Mouse (Mus musculus) kidney, embryonic 14.5 days (tissue): ENCODE measurements around the gene Pigt. TPM values are rescaled to one million over a fixed set of nuclear protein-coding genes. Genes with fewer than 3 reads are reported as not detected.

Experiments
- polyA plus RNA-seq: library from polyadenylated mRNA; unstranded; fragments of >200 nt; fragmentation: Nextera tagmentation; extraction: Ambion mirVana; gene quantifications from 2 replicates; pipeline ENCODE4 v1.2.1, GENCODE M21; 2014

Pigt gene
- polyA plus RNA-seq, 1 experiment from 2014 or later: 79.2 TPM

Other genes with a start within 250 kb of the Pigt start
- not detected in 2 replicates for gene Svs3b, start 240.9 kb upstream of the Pigt start, polyA plus RNA-seq
- not detected in 2 replicates for gene Svs4, start 219.1 kb upstream of the Pigt start, polyA plus RNA-seq
- gene Svs3a, start 208.3 kb upstream of the Pigt start, polyA plus RNA-seq: not detected in 2 replicates
- not detected in 2 replicates for gene Svs6, start 180.8 kb upstream of the Pigt start, polyA plus RNA-seq
- gene Svs5, start 164.8 kb upstream of the Pigt start, polyA plus RNA-seq: not detected in 2 replicates
- gene Slpi, start 108.4 kb upstream of the Pigt start, polyA plus RNA-seq: 0.44 TPM in 1 of 2 replicates, not detected in the other
- not detected in 2 replicates for gene Rbpjl, start 94.4 kb upstream of the Pigt start, polyA plus RNA-seq
- 0.12 and 0.20 TPM in 2 replicates for gene Matn4, start 92.4 kb upstream of the Pigt start, polyA plus RNA-seq
- gene Sdc4, start 53.6 kb upstream of the Pigt start, polyA plus RNA-seq: 87.8 and 108 TPM in 2 replicates
- 66.8 and 69.4 TPM in 2 replicates for gene Sys1, start 40.6 kb upstream of the Pigt start, polyA plus RNA-seq
- gene Gm20458, start 36.6 kb upstream of the Pigt start, polyA plus RNA-seq: 7.1 and 8.4 TPM in 2 replicates
- gene Trp53tg5, start 23.8 kb upstream of the Pigt start, polyA plus RNA-seq: not detected in 2 replicates
- gene Dbndd2, start 11.4 kb upstream of the Pigt start, polyA plus RNA-seq: 12.4 and 14.7 TPM in 2 replicates
- 330 and 331 TPM in 2 replicates for gene Wfdc2, start 64.9 kb downstream of the Pigt start, polyA plus RNA-seq
- gene Spint3, start 75.9 kb downstream of the Pigt start, polyA plus RNA-seq: not detected in 2 replicates
- gene Wfdc6a, start 87.9 kb downstream of the Pigt start, polyA plus RNA-seq: not detected in 2 replicates
- gene Eppin, start 96.1 kb downstream of the Pigt start, polyA plus RNA-seq: not detected in 2 replicates
- not detected in 2 replicates for gene Wfdc6b, start 116.0 kb downstream of the Pigt start, polyA plus RNA-seq
- gene Wfdc8, start 116.1 kb downstream of the Pigt start, polyA plus RNA-seq: not detected in 2 replicates
- not detected in 2 replicates for gene Wfdc16, start 141.3 kb downstream of the Pigt start, polyA plus RNA-seq
- gene Wfdc10, start 158.5 kb downstream of the Pigt start, polyA plus RNA-seq: not detected in 2 replicates
- gene Wfdc9, start 159.1 kb downstream of the Pigt start, polyA plus RNA-seq: not detected in 2 replicates
- gene Wfdc11, start 176.6 kb downstream of the Pigt start, polyA plus RNA-seq: not detected in 2 replicates
- gene Wfdc13, start 187.6 kb downstream of the Pigt start, polyA plus RNA-seq: 0.54 and 0.93 TPM in 2 replicates
- 1.1 and 1.4 TPM in 2 replicates for gene Spint4, start 201.0 kb downstream of the Pigt start, polyA plus RNA-seq
- not detected in 2 replicates for gene Spint5, start 217.8 kb downstream of the Pigt start, polyA plus RNA-seq
- 0.83 and 1.4 TPM in 2 replicates for gene Wfdc3, start 248.4 kb downstream of the Pigt start, polyA plus RNA-seq
- gene Dnttip1, start 248.5 kb downstream of the Pigt start, polyA plus RNA-seq: 64.4 and 70.8 TPM in 2 replicates